Mouse (Mus musculus): ENCODE results near the gene Twnk.

DNA sequence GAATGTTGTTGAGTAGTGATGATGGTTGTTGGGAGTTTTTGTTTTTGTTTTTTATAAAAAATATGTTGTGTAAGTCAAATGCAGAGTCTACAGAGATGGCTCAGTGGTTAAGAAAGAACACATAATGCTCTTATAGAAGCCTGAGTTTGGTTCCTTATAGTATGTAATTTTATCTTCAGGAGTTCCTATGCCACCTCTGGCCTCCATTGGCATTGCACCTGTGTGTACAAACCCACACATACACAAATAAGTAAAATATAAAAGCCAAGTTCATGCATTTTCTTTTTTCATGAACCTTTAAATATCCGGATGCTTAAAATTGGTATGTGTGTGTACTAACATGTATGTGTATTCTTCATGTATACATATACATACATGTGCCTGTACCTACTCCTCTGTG is 39.5 kb upstream of the Twnk start:
- TF ChIP-seq CTCF (IDR thresholded peaks at IDR 0.05; ENCODE audit: extremely low read depth, insufficient read length, insufficient replicate concordance, low read depth, low read length) (no peak), POLR2A (IDR thresholded peaks at IDR 0.05; ENCODE audit: low read depth, low read length) (no peak)

Measured in small intestine, adult 2 months (tissue).